Mouse (Mus musculus): ENCODE measurements around the gene Krtap3-3. TPM values are rescaled to one million over a fixed set of nuclear protein-coding genes. Genes with fewer than 3 reads are reported as not detected.

Gene Krtap3-3
- polyA plus RNA-seq, 1 experiment from 2014 or later: not detected

DNA sequence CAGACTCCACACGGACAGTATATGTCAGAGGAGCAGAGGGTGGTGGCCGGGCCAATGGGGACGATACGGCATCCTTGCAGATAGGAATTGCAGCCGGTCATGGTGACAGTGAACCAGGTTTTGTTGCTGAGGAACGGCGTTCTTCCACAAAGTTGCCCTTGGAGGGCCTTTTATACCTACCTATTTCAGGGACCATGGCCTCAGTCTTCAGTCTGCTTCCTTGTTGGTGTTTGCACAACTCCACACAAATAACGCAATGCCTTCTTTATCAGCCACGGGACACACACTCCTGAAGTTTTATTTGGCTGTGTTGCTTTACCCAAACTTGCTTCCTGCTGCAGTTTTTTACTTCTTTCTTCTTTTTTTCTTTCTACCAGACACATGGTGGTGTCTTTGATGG, 8.7 kb upstream of the Krtap3-3 start, which contains the start of gene Gm11939:
Gm11939 (minus strand) TSS at position 101 of the 400 bp plus-strand sequence.
- no peak for ATAC-seq (ENCODE audit: insufficient number of reproducible peaks, insufficient read depth, low FRiP score, low TSS enrichment, low read depth)
- no peaks in the 10 kb centered on the region for H3K9me3 ChIP-seq
- 91% methylated on average over 9 of the region's 9 CpGs for whole genome bisulfite sequencing

DNA sequence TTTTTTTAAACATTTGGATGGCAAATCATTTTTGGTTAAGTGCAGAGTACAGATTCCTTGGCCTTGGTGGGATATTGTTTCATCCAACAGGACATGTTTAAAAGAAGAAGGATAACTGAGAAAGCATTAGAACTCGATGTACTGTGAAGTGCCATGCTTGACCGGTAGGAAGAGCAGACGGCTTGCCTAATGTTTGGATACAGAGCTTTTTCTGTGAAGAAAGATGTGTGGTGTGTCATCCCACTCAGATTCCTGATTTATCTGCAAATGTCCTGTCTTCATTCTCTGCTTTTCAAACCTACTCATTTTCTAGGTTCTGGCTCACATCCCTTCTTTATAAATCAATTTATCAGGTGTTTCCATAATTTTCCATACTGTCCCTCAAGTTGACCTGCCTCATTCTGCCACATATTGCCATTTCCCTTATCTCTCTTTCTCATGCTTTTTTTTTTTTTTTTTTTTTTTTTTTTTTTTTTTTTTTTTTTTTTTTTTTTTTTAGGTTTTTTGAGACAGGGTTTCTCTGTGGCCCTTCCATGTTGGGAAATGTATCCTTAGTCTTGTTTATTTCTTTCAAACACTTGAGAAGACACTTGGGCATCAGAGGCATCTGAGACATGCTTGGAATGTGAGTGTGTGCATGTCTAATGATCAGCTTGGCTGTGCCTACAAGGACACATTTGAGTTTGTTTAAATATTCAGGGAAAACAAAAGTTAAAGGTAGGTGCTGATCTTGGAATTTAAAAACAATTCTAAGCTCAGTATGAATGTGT, 7.5 kb upstream of the Krtap3-3 start:
- no peaks in the 10 kb centered on the region for H3K4me1 ChIP-seq
- H3K9me3 ChIP-seq: no peaks in the 10 kb centered on the region
- no peak overlapping the region for H3K9ac ChIP-seq
- H3K4me3 ChIP-seq: no peak overlapping the region
- H3K36me3 ChIP-seq: no peaks in the 10 kb centered on the region
- 75% methylated on average over 3 of the region's 3 CpGs for WGBS
- no peaks in the 10 kb centered on the region for H3K27me3 ChIP-seq
- no peak for ATAC-seq (ENCODE audit: insufficient number of reproducible peaks, insufficient read depth, low FRiP score, low TSS enrichment, low read depth)
- H3K27ac ChIP-seq: no peak overlapping the region
- H3K4me2 ChIP-seq: no peak overlapping the region

More for the DNA sequence above, 8.7 kb upstream of the Krtap3-3 start, which contains the start of gene Gm11939:
- no peaks in the 10 kb centered on the region for H3K4me1 ChIP-seq
- H3K4me3 ChIP-seq: no peak within 1 kb of the TSS
- H3K4me2 ChIP-seq: no peak within 1 kb of the TSS
- H3K36me3 ChIP-seq: no peaks in the 10 kb centered on the region
- no peak within 1 kb of the TSS for H3K27ac ChIP-seq
- H3K27me3 ChIP-seq: no peaks in the 10 kb centered on the region
- H3K9ac ChIP-seq: no peak within 1 kb of the TSS

DNA sequence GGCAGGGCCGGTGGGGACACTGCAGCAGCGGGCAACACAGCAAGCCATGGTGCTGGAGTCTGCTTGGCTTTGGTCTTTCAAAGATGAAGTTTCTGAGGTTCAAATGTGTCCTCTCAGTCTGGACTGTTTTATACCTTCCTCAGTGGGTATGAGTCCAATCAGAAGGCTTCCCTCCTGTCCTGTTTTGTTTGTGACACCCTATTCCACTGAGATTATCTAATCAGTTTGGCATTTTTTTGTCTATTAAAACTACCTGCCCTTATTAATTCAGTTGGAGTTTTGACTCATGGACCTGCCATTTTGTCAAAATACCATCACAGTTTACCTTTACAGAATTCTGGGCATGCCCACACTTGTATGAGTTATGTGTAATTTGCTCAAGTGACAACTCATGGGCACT, 6.1 kb upstream of the Krtap3-3 start, which contains the start of gene Krtap3-2:
Krtap3-2 (minus strand) TSS at position 101 of the 400 bp plus-strand sequence.
- no peak for ATAC-seq (ENCODE audit: insufficient number of reproducible peaks, insufficient read depth, low FRiP score, low TSS enrichment, low read depth)
- no peak within 1 kb of the TSS for H3K4me3 ChIP-seq

DNA sequence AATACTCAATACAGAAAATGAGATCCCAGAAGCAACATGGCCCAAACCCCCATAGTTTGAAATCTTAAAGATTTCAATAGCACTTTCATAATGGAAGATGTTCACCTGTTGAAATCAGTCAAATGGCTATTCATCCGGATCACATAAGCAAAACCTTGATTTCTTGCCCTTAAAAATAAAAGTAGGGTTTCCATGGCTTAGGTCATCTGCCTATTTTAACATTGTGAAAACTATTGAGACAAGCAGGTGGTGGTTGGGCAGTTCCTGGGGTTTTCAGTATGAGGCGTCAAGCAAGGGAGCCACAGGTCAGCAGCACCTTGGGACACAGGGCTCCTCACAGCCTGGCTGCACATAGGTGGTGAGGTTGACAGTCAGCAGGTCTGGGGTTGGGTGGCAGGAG, 5.5 kb upstream of the Krtap3-3 start:
- WGBS: 88% methylated on average over 2 of the region's 2 CpGs
- Histone ChIP-seq H3K27me3 (no peaks in the 10 kb centered on the region), H3K36me3 (no peaks in the 10 kb centered on the region), H3K9ac (no peak overlapping the region), H3K4me1 (no peaks in the 10 kb centered on the region), H3K4me2 (no peak overlapping the region), H3K27ac (no peak overlapping the region), H3K4me3 (no peak overlapping the region), H3K9me3 (no peaks in the 10 kb centered on the region)
- ATAC-seq (ENCODE audit: insufficient number of reproducible peaks, insufficient read depth, low FRiP score, low TSS enrichment, low read depth): no peak

More for the DNA sequence above, 6.1 kb upstream of the Krtap3-3 start, which contains the start of gene Krtap3-2:
- H3K9me3 ChIP-seq: no peaks in the 10 kb centered on the region
- H3K4me2 ChIP-seq: no peak within 1 kb of the TSS
- H3K4me1 ChIP-seq: no peaks in the 10 kb centered on the region
- H3K9ac ChIP-seq: no peak within 1 kb of the TSS
- no peak within 1 kb of the TSS for H3K27ac ChIP-seq
- 87% methylated on average over 2 of the region's 2 CpGs for WGBS
- no peaks in the 10 kb centered on the region for H3K27me3 ChIP-seq
- H3K36me3 ChIP-seq: no peaks in the 10 kb centered on the region

DNA sequence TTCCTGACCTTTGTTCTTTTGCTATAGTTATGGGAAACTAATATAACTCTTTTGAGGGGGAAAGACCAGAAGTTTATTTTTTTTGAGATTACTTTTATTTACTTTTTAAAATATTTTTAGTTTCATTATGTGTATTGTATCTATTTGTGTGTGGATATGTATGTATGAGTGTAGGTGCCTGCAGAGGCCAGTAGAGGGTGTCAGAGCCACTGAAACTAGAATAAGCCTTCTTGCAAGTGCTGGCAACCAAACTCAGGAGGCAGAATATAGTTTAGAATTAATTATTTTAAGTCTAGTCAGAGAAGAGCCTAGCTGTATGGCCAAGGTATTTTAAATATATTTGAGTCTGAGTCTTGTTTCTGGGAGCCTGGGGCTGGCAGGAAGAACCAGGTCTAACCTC, 2.8 kb downstream of the Krtap3-3 start:
- H3K4me1 ChIP-seq: no peaks in the 10 kb centered on the region
- no peaks in the 10 kb centered on the region for H3K9me3 ChIP-seq
- no peak overlapping the region for H3K4me2 ChIP-seq
- ATAC-seq (ENCODE audit: insufficient number of reproducible peaks, insufficient read depth, low FRiP score, low TSS enrichment, low read depth): no peak
- H3K36me3 ChIP-seq: no peaks in the 10 kb centered on the region
- H3K27ac ChIP-seq: no peak overlapping the region
- no peak overlapping the region for H3K4me3 ChIP-seq
- H3K27me3 ChIP-seq: no peaks in the 10 kb centered on the region
- no peak overlapping the region for H3K9ac ChIP-seq

DNA sequence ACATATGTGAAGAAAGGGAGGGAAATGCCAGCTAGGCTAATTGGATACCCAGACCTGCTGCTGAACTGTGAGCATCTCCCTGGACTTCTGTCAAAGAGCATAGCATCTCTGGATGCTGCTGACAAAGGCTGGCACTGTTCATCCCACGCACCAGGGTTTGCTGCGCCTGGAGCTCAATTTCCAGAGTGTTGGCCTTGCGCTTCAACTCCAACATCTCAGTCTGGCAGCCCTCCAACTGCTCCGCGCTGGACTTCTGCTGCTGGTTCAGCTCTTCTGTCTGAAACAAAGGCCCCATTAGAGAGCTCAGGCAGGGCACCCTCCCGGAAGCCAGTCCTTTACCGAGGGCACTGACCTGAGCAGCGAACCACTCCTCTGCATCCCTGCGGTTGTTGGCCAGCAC, 10.9 kb downstream of the Krtap3-3 start:
- no peak overlapping the region for H3K9ac ChIP-seq
- ATAC-seq (ENCODE audit: insufficient number of reproducible peaks, insufficient read depth, low FRiP score, low TSS enrichment, low read depth): no peak
- whole genome bisulfite sequencing: 44% methylated on average over 9 of the region's 9 CpGs

DNA sequence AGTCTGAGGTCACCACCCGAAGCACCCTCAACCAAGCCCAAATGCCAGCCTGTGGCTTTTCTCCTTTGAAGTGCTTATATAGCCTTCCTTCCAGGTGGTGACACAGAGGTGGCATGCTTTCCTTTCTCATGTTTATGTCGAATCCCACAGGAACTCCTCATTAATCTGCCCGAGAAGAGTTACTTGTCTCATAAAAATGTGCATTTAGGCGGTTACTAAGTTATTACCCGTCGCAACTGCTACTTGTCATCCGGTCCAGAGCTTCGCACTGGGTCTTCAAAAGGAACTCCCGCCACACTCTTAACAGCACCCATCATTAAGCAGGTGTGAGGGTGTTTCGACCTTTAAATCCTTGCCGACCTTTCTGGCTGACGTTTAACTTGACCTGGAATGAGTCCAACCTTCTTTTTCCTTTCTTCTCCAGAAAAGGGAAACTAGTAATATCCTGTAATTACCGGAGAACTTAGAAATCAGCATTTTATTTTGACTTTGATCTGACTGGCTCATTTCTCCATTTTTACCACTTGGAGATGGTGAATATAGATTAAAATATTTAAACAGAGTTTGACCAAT, 29.3 kb downstream of the Krtap3-3 start, which contains the start of gene Krt39:
Krt39 (minus strand) TSS at position 51 of the 573 bp plus-strand sequence.
- H3K9ac ChIP-seq: no peak within 1 kb of the TSS
- H3K36me3 ChIP-seq: no peaks in the 10 kb centered on the region
- no peak within 1 kb of the TSS for H3K4me2 ChIP-seq
- H3K4me1 ChIP-seq: no peaks in the 10 kb centered on the region
- 77% methylated on average over 13 of the region's 13 CpGs for WGBS
- no peaks in the 10 kb centered on the region for H3K9me3 ChIP-seq
- no peak within 1 kb of the TSS for H3K27ac ChIP-seq
- no peak for ATAC-seq (ENCODE audit: insufficient number of reproducible peaks, insufficient read depth, low FRiP score, low TSS enrichment, low read depth)
- H3K27me3 ChIP-seq: no peaks in the 10 kb centered on the region
- H3K4me3 ChIP-seq: no peak within 1 kb of the TSS

More for the DNA sequence above, 10.9 kb downstream of the Krtap3-3 start:
- Histone ChIP-seq H3K4me3 (no peak overlapping the region), H3K36me3 (no peaks in the 10 kb centered on the region), H3K4me1 (peaks cover 8% of the 10 kb centered on the region; the same call in 1 of the 2 replicates), H3K27me3 (no peaks in the 10 kb centered on the region), H3K9me3 (no peaks in the 10 kb centered on the region), H3K27ac (no peak overlapping the region), H3K4me2 (no peak overlapping the region)

DNA sequence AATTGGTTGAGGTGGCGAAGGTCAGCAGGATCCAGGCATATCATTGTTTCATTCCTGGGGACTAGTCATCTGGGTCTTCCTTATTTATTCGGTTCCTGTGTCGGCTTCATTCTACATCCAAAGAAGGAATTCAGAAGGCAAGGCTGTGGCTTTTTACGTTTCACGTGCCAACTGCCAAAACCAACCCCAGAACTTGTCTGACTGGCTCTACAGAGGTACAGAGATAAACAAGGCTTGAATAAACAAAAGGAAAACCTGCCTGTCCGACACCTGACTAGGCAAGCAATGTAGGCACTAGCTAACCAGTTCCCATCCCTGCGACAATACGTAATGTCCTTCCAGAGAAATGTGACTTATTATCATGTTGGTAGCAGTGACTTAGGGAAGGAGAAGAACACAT, 36.6 kb downstream of the Krtap3-3 start:
- no peaks in the 10 kb centered on the region for H3K9me3 ChIP-seq
- no peak overlapping the region for H3K4me3 ChIP-seq
- no peak overlapping the region for H3K27ac ChIP-seq
- no peak overlapping the region for H3K9ac ChIP-seq
- H3K27me3 ChIP-seq: no peaks in the 10 kb centered on the region
- no peak overlapping the region for H3K4me2 ChIP-seq
- no peaks in the 10 kb centered on the region for H3K4me1 ChIP-seq
- WGBS: 76% methylated on average over 8 of the region's 8 CpGs
- no peaks in the 10 kb centered on the region for H3K36me3 ChIP-seq
- no peak for ATAC-seq (ENCODE audit: insufficient number of reproducible peaks, insufficient read depth, low FRiP score, low TSS enrichment, low read depth)

Other genes starting within 250 kb of the Krtap3-3 start
- gene Krt25, start 227.9 kb downstream of the Krtap3-3 start, polyA plus RNA-seq (2015; fragmentation: Nextera tagmentation; extraction: Ambion mirVana): 0.12 and 0.34 TPM in 2 replicates
- 0.14 TPM in 1 of 2 replicates, not detected in the other for gene Krt26, start 212.9 kb downstream of the Krtap3-3 start, polyA plus RNA-seq (2015; fragmentation: Nextera tagmentation; extraction: Ambion mirVana)
- 0.33 and 0.39 TPM in 2 replicates for gene Krt27, start 199.8 kb downstream of the Krtap3-3 start, polyA plus RNA-seq (2015; fragmentation: Nextera tagmentation; extraction: Ambion mirVana)
- gene Krt28, start 176.0 kb downstream of the Krtap3-3 start, polyA plus RNA-seq (2015; fragmentation: Nextera tagmentation; extraction: Ambion mirVana): 1.1 and 1.4 TPM in 2 replicates
- 46.0 and 60.4 TPM in 2 replicates for gene Krt10, start 161.5 kb downstream of the Krtap3-3 start, polyA plus RNA-seq (2015; fragmentation: Nextera tagmentation; extraction: Ambion mirVana)
- not detected in 2 replicates for gene Krt12, start 128.6 kb downstream of the Krtap3-3 start, polyA plus RNA-seq (2015; fragmentation: Nextera tagmentation; extraction: Ambion mirVana)
- 0.24 and 3.2 TPM in 2 replicates for gene Krt20, start 112.7 kb downstream of the Krtap3-3 start, polyA plus RNA-seq (2015; fragmentation: Nextera tagmentation; extraction: Ambion mirVana)
- 5.1 and 9.0 TPM in 2 replicates for gene Krt23, start 57.7 kb downstream of the Krtap3-3 start, polyA plus RNA-seq (2015; fragmentation: Nextera tagmentation; extraction: Ambion mirVana)
- not detected in 2 replicates for gene Krt39, start 29.5 kb downstream of the Krtap3-3 start, polyA plus RNA-seq (2015; fragmentation: Nextera tagmentation; extraction: Ambion mirVana)
- not detected in 2 replicates for gene Krt40, start 7.7 kb downstream of the Krtap3-3 start, polyA plus RNA-seq (2015; fragmentation: Nextera tagmentation; extraction: Ambion mirVana)
- gene Krtap3-2, start 6.0 kb upstream of the Krtap3-3 start, polyA plus RNA-seq (2015; fragmentation: Nextera tagmentation; extraction: Ambion mirVana): not detected in 2 replicates
- not detected in 2 replicates for gene Gm11939, start 8.6 kb upstream of the Krtap3-3 start, polyA plus RNA-seq (2015; fragmentation: Nextera tagmentation; extraction: Ambion mirVana)
- gene Krtap3-1, start 15.8 kb upstream of the Krtap3-3 start, polyA plus RNA-seq (2015; fragmentation: Nextera tagmentation; extraction: Ambion mirVana): not detected in 2 replicates
- not detected in 2 replicates for gene Krtap1-5, start 30.2 kb upstream of the Krtap3-3 start, polyA plus RNA-seq (2015; fragmentation: Nextera tagmentation; extraction: Ambion mirVana)
- gene Krtap1-4, start 32.8 kb upstream of the Krtap3-3 start, polyA plus RNA-seq (2015; fragmentation: Nextera tagmentation; extraction: Ambion mirVana): not detected in 2 replicates
- gene Krtap1-3, start 40.5 kb upstream of the Krtap3-3 start, polyA plus RNA-seq (2015; fragmentation: Nextera tagmentation; extraction: Ambion mirVana): not detected in 2 replicates
- not detected in 2 replicates for gene Krtap9-3, start 47.2 kb upstream of the Krtap3-3 start, polyA plus RNA-seq (2015; fragmentation: Nextera tagmentation; extraction: Ambion mirVana)
- not detected in 2 replicates for gene Gm11938, start 52.4 kb upstream of the Krtap3-3 start, polyA plus RNA-seq (2015; fragmentation: Nextera tagmentation; extraction: Ambion mirVana)
- gene Gm11937, start 59.3 kb upstream of the Krtap3-3 start, polyA plus RNA-seq (2015; fragmentation: Nextera tagmentation; extraction: Ambion mirVana): not detected in 2 replicates
- not detected in 2 replicates for gene Krtap2-4, start 64.0 kb upstream of the Krtap3-3 start, polyA plus RNA-seq (2015; fragmentation: Nextera tagmentation; extraction: Ambion mirVana)
- gene Gm11562, start 69.6 kb upstream of the Krtap3-3 start, polyA plus RNA-seq (2015; fragmentation: Nextera tagmentation; extraction: Ambion mirVana): not detected in 2 replicates
- not detected in 2 replicates for gene Krtap4-1, start 77.4 kb upstream of the Krtap3-3 start, polyA plus RNA-seq (2015; fragmentation: Nextera tagmentation; extraction: Ambion mirVana)
- not detected in 2 replicates for gene Krtap4-2, start 84.2 kb upstream of the Krtap3-3 start, polyA plus RNA-seq (2015; fragmentation: Nextera tagmentation; extraction: Ambion mirVana)
- not detected in 2 replicates for gene Krtap4-7, start 93.2 kb upstream of the Krtap3-3 start, polyA plus RNA-seq (2015; fragmentation: Nextera tagmentation; extraction: Ambion mirVana)
- not detected in 2 replicates for gene Gm11555, start 99.4 kb upstream of the Krtap3-3 start, polyA plus RNA-seq (2015; fragmentation: Nextera tagmentation; extraction: Ambion mirVana)
- not detected in 2 replicates for gene Gm11563, start 108.1 kb upstream of the Krtap3-3 start, polyA plus RNA-seq (2015; fragmentation: Nextera tagmentation; extraction: Ambion mirVana)
- gene Krtap4-6, start 115.1 kb upstream of the Krtap3-3 start, polyA plus RNA-seq (2015; fragmentation: Nextera tagmentation; extraction: Ambion mirVana): not detected in 2 replicates
- not detected in 2 replicates for gene Gm14190, start 139.9 kb upstream of the Krtap3-3 start, polyA plus RNA-seq (2015; fragmentation: Nextera tagmentation; extraction: Ambion mirVana)
- gene Gm14180, start 183.4 kb upstream of the Krtap3-3 start, polyA plus RNA-seq (2015; fragmentation: Nextera tagmentation; extraction: Ambion mirVana): not detected in 2 replicates
- not detected in 2 replicates for gene Gm11595, start 222.0 kb upstream of the Krtap3-3 start, polyA plus RNA-seq (2015; fragmentation: Nextera tagmentation; extraction: Ambion mirVana)
- gene Krtap4-8, start 229.8 kb upstream of the Krtap3-3 start, polyA plus RNA-seq (2015; fragmentation: Nextera tagmentation; extraction: Ambion mirVana): not detected in 2 replicates
- gene Krtap4-9, start 234.3 kb upstream of the Krtap3-3 start, polyA plus RNA-seq (2015; fragmentation: Nextera tagmentation; extraction: Ambion mirVana): not detected in 2 replicates
- not detected in 2 replicates for gene Gm11596, start 242.6 kb upstream of the Krtap3-3 start, polyA plus RNA-seq (2015; fragmentation: Nextera tagmentation; extraction: Ambion mirVana)
- gene Gm11569, start 248.1 kb upstream of the Krtap3-3 start, polyA plus RNA-seq (2015; fragmentation: Nextera tagmentation; extraction: Ambion mirVana): not detected in 2 replicates

Data from embryonic facial prominence, embryonic 13.5 days (tissue).